Mouse (Mus musculus): ENCODE results near the gene Dtx3. TPM values are rescaled to one million over a fixed set of nuclear protein-coding genes. Genes with fewer than 3 reads are reported as not detected.
"Not testable (repeated sequence)": the region's sequence is repeated elsewhere in the genome, so short reads cannot be mapped to it uniquely, and the experiment has no call there.

Dtx3 gene
- total RNA-seq, 4 experiments from 2014 or later = 214 to 267 (median 229) TPM

DNA sequence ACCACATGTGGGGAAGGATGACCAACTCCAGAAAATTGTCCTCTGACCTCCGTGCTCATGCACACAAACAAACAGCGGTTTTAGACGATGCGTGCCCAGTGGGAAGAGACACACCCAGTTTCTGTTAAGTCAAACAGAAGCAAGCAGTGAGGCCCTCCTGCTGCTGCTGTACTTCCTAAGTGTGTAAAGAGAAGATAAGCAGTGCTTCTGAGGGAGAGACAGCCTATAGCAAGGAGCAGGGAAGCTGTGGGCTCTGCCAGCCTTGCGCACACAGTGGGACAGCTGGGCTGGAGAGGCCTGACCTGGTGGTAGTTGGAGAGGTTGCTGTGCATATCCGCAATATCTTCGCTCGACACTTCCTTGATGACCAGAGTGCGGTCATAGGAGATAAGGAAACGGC is 9.8 kb upstream of the Dtx3 start:
- DNase-seq (ENCODE audit: low spot score in 2 of 2) = no peak

DNA sequence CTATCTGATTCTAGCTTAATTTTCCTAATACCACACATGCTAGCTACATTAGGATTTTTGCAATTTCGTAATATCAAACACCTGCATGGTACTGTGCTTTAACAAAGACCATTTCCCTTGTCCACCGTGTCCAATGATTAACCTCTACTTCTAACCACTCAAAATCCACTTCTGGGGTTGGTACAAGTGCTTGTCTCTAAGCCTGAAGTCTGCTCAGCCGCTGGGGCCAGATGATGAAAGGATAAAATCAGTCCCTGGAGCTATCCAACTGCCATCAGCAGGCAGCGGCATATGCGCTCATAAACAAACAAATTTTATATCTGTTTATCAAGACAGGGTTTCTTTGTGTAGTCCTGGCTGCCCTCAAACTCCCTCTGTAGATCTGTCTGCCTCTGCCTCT is 9.1 kb upstream of the Dtx3 start:
- DNase-seq (ENCODE audit: low spot score in 2 of 2) = no peak

DNA sequence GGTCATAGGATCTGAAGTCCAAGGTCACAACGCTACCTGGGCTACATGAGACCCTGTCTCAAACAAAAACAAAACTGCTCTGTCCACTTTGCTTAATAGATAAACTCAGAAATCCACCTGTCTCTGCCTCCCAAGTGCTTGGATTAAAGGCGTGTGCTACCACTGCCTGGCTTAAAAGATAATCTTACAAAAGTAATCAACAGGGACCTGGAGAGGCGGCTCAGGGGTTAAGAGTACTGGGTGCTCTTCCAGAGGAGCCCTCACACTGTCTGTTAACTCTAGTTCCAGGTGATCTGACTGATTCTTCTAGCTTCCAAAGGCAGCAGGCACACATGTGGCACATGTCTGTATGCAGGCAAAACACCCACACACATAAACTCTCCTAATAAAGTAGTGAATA is 7.6 kb upstream of the Dtx3 start:
- DNase-seq (ENCODE audit: low spot score in 2 of 2) = no peak

DNA sequence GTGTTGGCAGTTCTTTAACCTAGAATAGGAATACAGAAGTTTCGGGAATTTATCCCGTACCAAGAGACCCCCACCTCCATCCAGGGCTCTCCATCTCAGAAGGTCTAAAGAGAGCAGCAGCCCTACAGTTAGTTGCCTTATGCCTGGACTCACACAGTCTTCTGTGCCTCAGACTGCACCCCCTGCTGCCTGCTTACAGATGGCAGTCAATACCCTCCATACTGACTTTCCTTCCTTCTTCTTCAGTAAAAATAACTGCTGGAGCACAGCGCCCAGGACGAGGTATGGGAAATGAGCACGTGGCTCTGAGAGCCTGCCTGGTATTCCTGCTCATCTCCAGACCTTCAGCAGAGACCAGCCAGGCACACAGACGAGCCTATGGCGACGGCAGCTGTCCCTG is 4.8 kb upstream of the Dtx3 start:
- no peak for DNase-seq (ENCODE audit: low spot score in 2 of 2)

DNA sequence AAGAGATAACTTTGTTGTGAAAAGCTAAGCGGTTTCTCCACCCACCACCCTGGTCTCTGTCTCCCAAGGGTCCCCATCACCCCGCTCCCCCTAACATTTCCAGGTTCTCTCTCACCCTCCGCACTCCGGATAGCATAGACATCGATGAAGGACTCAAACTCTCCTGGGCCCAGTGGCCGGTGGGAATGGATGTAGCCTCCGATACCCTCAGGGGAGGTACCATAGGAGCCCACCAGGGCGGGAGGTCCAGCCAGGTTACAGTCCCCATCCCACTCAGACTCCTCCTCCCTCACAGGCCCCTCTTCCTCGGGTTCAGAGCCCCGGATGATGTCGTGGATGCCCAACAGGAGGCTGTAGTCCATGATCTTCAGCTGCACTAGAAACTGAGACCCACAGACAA is 3.9 kb upstream of the Dtx3 start:
- no peak for DNase-seq (ENCODE audit: low spot score in 2 of 2)

DNA sequence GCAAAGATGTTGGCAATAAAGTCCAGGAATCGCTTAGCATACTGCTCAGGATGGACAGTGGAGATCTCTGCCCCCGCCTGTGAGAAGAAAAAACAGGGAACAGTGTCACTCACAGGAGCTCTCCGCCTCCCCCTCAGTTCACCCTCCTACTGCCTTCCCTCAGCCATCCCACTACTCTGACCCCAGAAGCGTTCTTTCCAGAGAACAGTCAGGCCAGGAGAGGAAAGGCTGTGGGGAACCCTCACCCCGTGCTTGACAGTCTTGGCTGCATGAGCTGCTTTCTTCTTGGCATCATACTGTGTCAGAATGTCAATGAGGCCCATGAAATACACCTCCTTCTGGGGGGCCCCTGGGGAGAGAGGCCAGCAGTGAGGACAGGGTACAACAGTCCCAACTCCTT is 3.5 kb upstream of the Dtx3 start:
- no peak for DNase-seq (ENCODE audit: low spot score in 2 of 2)

DNA sequence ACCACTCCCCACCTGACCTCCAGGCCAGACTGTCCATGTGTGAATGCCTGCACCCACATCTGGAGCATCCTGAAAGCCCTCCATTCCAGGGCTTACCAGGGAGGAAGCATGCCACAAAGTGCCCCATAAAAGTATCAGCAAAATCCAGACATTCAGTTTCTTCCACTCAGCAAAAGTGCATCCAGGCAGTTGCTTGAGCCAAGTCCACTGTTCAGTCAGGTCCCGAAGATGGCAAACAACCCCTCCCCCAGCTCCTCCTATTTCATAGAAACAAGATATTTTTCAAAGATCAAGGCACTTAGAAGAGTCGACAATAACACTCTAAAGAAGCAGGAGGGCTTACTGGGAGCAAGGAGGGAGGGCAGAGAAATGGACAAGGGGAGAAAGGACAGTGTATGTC is 3.0 kb upstream of the Dtx3 start:
- no peak for DNase-seq (ENCODE audit: low spot score in 2 of 2)

DNA sequence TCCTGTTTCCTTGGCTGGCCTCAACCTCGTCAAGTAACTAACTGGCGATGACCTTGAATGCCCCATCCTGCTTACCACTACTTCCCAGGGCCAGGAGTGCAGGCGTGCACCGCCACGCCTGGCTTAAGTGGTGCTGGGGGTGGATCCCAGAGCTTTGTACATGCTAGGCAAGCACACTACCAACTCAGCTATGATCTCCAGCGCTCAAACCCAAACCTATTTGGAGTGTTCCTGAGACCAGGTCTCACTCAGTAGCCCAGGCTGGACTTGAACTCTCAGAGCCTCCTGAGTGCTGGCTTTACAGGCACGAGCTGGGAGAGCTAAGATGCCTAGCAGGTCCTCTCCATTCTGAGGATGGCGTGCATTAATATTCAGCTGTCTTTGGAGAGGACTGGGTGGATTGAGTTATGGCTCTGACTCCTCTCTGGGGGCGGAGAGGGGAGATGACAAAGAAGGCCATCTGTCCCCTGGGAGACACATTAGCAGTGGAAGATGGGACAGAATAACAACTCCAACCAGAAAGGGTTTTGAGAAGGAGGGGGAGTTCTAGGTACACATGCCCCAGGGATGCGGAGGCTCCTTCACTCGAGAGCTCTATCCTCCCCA is 2.1 kb upstream of the Dtx3 start:
- no peak for DNase-seq (ENCODE audit: low spot score in 2 of 2)

DNA sequence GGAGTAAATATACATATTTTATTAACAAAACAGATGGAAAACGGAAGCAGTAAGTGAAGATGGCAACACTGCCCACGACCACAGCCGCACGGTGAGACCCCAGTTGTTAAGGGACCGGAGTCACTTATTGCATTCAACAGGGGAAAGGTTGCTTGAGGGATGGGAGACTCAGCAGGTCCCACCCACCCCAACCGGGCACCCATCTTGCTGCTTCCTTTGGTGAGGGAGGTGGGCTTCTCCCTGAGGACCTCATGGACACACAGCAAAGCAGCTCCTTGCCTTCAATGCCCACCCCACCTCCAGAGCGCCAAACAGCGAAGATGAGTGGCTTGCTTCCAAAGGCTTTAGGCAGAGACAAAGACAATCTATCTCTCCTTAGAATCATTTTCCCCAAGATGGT is 1.6 kb upstream of the Dtx3 start:
- no peak for DNase-seq (ENCODE audit: low spot score in 2 of 2)

DNA sequence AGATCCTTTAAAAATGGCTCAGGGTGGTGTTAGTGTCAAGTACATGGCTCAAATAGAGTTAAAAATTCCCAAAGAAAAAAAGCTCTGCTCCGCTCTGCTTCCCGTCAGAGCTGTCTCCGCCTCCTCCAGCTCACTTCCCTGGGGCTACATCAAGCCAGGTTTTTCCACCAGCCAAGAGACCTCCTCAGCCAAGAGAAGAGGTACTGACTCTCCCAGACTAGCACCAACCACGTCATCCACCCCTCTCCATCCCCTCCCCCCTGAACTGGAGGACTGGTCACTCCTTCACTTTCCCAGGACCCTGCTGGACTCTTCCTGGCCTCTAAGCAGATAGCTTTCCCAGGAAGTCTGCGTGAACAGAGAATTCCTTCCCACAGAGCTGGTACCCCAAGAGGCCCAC is 864 bp upstream of the Dtx3 start:
- no peak for DNase-seq (ENCODE audit: low spot score in 2 of 2)

DNA sequence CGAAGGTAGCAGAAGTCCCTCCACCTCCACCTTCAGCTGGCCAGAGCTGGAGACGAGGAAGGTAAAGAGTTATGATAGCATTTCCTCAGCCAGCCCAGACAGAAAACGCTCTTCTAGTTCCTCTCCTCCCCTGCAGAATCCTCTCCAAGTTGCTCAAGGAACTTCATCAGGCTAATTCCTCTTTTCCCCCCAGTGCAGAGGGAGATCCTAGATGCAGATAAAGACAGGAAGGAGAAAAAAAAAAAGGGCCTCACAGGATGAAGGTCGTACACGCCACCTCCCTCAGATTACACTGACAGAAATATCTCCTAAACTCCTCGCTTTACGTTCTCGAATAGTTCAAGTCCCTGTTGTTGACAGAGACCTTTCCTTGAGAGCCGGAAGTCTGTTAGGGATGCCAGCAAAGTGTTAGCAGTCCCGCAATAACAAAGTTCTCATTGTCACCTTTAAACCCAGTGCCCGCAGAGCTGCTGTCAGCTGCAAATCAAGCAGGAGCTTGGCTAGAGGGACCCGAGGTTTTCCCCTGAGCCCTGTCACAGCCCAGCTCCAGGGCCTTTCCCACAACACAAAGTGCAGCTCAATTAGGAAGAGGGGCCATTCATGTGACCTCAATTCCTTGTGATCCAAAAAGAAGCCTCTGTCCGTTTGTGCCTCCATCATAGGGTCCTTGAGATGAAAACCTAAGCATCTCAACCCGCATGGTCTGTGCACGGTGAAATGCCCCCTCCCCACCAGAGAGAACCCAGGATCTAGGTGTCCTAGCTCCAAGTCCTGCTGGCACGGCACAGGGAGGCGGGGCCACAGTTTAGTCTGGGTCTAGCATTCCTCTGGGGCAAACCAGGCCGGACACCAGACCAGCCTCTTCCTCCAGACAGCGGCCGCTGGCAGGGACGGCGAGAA is 850 bp downstream of the Dtx3 start:
- no peak for DNase-seq (ENCODE audit: low spot score in 2 of 2)

DNA sequence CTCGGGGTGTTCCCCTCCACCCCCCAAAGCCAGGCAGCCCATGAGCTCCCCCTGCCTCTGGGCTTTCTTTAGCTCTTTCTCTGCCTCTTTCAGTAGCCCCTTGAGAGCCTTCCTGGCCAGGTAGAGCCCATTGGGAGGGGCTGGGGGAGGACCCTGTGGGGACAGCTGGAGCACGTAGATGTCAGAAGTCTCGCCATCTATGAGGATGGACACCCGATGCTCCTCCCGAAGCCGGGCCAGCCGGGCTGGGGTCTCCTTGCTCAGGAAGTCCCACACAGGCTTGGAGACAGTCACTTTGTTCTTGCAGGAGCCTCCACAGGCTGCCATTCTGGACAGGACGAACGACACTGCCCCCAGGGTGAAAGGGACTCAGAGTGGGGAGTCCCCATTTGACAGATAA is 2.5 kb downstream of the Dtx3 start:
- no peak for DNase-seq (ENCODE audit: low spot score in 2 of 2)

DNA sequence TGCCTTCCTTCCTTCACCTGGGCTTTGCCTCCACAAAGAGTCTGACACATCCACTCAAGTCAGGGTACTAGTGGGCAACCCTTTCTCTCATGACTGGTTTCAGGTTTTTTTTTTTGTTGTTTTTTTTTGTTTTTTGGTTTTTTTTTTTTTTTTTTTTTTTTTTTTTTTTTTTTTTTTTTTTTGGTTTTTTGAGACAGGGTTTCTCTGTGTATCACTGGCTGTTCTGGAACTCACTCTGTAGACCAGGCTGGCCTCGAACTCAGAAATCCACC is 3.5 kb downstream of the Dtx3 start:
- not testable (repeated sequence) for DNase-seq (ENCODE audit: low spot score in 2 of 2)

DNA sequence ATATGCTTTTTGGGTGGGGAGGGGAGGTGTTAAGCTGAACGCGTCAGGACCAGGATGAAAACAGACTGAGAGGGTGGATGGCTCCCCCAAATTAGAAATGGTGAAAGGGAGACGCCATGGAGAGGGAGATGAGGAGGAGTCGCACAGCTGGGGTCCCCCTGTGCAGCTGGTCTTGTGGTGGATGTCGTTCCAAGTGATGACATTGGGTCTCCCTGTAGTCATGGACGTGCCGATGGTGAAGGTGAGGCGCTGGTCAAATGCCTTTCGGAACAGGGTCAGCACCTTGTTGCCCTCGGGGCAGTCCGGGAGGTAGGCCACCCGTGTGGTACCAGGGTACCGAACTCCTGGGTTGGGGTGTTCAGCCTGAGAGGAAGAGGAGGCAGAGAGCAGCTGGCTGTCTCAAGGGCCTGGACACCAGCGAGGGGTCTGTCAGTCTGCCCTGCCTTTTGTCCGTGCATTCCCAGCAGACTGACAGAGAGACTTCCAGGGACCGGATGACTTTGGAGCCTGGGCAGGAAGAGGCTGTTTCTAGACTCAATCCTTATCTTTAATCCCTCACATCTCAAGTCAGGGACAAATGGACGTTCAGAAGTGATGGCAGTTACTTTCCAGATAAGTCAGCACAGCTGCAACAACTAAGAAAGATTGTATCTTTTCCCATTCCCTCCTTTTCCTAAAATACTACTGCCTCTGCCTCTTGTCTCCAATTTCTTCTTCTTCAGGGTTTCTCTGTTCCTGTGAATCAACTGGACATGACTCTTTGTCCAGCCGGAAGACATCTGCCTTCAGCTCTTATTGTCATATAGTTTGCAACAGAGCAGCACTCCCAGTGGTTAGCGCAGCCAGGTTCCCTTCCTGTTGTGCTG is 4.1 kb downstream of the Dtx3 start:
- DNase-seq (ENCODE audit: low spot score in 2 of 2) = no peak

DNA sequence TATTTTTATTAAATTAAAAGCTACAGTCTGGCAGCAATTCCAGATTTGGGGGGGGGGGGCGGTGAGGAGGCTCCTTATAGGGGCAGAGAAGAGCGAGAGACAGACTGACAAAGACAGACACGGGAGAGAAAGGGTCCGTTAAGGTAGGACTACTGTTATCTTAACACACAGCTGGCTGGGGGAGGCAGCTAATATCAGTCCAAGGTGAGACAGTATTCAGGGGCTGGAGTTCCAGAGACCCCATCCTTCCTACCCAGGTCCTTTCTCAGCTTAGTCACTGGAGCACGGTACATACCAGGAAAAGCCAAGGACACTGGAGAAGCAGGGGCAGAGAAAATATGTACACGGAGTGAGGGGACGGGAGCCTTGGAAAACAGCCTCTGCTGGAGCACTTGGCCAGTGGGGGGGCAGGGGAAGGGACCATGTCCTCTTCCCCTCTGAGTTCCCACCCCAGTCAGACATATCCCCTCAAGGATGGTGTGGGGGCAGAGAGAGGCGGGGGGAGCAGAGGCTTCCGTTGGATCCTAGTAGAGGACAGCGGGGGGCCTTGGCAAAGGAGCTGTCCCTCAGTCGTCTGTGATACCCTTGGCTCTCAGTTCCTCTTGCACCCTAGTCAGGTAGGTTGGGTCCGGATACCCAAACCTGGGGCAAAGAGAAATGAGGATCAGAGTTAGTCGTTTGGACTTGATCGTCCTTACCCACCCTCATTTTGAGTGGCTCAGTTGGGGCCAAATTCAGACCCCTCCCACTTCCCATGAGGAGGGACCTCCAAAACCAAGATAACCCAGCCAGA is 4.9 kb downstream of the Dtx3 start:
- no peak for DNase-seq (ENCODE audit: low spot score in 2 of 2)

DNA sequence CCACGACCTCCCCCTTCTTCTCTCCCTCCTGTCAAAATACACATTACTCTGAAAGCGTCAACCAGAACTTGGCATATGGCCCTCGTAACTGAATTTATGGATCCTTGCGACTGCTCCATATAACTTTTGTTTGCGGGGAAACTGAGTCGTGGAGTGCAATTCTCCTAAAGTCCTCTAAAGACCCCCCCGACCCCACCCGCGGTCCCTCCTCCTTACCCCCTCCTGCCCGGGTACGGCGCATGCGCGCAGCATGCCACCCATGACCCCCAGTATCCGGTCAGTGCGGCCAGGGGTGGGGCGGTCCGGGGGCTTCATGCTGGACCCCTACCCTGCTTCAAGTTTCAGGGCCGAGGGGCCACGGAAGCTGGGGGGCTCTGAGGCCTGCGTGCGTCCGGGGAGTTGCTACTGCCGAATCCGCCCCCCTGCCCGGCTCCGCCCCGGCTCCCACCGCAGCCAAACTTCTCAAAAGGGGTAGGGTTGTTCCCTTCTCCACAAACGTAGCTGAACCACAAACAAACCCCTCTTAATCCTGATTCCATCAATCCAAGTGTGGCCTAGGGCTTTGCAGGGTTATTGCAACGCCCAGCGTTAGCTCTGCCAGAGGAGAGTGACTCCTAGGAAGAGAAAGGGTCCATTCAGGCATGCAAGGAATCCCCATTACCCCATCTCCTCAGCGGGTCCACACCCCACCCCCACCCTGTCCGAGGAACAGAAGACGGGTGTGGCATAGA is 5.7 kb downstream of the Dtx3 start, which contains the start of gene Arhgef25:
Arhgef25 (minus strand) TSS at position 433 of the 731 bp plus-strand sequence.
- DNase-seq (ENCODE audit: low spot score in 2 of 2) = no peak

DNA sequence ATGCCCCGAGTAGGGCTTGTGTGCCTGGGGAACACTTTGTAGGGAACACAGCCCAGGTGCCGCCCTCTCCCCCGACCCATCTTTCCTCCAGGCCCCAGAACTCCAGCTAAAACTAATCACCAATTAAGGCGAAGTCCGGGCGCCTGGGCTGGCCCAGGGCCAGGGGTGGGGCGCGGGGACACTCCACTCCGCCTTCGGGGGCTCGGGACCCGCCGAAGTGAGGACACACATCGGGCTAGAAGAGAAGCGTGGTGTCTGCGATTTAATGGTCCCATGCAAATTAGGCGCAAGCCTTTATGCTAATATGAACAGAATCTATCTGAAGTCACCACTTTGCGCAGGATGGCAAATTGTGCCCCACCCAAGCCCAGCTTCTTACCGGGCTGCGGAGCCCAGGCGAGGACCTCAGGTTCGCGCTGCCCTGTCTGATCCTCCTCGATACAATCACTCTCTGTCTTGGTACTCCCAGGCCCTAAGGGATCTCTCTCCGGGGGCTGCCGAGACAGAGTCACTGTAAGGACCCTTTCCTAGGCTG is 6.3 kb downstream of the Dtx3 start:
- DNase-seq (ENCODE audit: low spot score in 2 of 2) = no peak

DNA sequence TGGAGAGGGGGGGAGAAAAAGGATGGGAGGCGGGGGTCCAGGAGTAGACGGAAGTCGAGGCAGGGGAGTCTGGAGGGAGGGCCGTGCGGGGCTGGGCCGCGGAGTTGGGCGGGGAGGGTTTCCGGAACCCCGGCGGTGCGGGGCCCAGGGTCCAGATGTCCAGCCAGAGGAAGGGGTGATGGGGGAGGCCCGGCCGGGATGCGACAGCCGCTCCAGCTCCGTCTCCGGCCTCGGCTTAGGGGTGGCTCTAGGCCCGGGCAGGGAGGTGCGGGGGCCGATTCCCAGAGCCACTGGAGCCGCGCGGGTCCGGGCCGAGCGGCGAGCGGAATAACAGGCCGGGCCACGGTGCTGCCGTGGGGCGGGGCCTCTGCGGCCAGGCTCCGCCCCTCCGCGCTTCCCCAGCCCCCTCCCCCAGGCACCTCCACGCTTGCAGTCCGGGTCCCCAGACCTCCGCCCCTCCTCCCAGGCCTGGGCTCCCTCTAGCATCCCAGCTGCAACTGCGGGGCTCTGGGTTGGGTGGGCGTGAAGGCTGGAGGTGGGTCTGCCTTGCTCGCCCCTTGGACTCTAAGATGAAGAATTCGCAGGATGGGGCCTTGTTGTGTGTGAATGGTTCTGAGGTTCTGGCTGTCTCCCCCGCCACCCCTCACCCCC is 6.9 kb downstream of the Dtx3 start:
- no peak for DNase-seq (ENCODE audit: low spot score in 2 of 2)

DNA sequence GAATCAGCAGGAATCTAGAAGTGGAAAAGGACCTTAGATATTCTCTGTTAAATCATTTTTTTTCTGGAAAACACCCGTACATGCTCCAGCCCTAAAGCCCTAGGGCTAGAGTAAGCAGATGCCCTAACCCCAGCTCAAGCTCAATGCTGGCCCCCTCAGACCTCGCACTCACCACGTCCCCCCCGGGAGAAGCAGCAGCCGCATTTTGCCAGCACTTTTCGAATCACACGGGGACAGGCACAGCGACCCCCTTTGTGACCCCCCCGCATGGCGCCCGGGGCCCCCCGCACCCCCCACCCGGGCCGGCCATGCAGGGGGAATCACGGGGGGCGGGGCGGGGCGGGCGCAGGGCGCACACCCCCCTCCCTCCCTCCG is 7.5 kb downstream of the Dtx3 start:
- no peak for DNase-seq (ENCODE audit: low spot score in 2 of 2)

All from layer of hippocampus, adult 8-10 months (tissue).